21 mouse cellular contexts compared by ENCODE assay signal in the genomic region with DNA sequence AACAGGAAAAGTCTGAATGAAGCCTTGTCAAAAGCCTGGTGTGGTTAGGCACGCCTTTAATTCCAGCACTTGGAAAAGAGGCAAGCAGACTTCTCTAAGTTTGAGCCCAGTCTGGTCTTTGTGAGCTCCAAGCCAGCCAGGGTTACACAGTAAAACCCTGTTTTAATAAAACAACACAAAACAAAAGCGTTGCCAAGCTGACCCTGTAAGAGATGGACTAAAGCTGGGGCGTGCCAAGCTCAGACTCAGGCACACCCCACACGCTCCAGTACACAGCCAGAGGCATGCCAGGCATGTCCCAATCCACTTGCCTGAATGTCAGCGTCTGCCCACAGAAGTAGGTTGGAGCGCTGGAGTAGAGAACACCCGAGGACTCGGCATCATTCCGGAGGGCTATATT. TPM values are rescaled to one million over a fixed set of nuclear protein-coding genes. Genes with fewer than 3 reads are reported as not detected.
DNase-seq lines count a peak whose midpoint lies in the region; ATAC-seq and TF ChIP-seq lines count a peak whose summit lies in the region.
"Had no signal": no experiment of that assay in that cellular context is flagged by ENCODE, and none has a peak within 500 bp of the region (broad histone marks: within the 10 kb centered on the region; RNA-seq: fewer than 3 reads in every experiment).

No protein-coding gene starts in this region.

- no peak for TF ChIP-seq CTCF in ES-Bruce4 (IDR thresholded peaks at IDR 0.05; ENCODE audit: low read depth, low read length)
- no peak for TF ChIP-seq CTCF in lung, adult 2 months (IDR thresholded peaks at IDR 0.05; ENCODE audit: insufficient read depth, low read length)

- peaks cover 87% of the 10 kb centered on the region for H3K36me3 ChIP-seq in heart, embryonic 13.5 days
- peaks cover 27% of the 10 kb centered on the region for H3K36me3 ChIP-seq in heart, embryonic 11.5 days (ENCODE audit: control insufficient read depth, insufficient read depth, low read length)
- H3K36me3 ChIP-seq in ES-Bruce4 (ENCODE audit: control insufficient read depth, insufficient read depth, low read length, poor library complexity, severe bottlenecking), result peaks cover 67% of the 10 kb centered on the region

- no peak overlapping the region for H3K9ac ChIP-seq in heart, embryonic 13.5 days
- H3K9ac ChIP-seq in heart, embryonic 11.5 days (ENCODE audit: low read depth, low read length), result no peak overlapping the region
- no peak overlapping the region for H3K9ac ChIP-seq in ES-Bruce4 (ENCODE audit: low read depth, poor library complexity, severe bottlenecking)
- H3K9ac ChIP-seq: embryonic facial prominence, embryonic 13.5 days; forebrain, postnatal 0 days; hindbrain, embryonic 15.5 days; limb, embryonic 12.5 days; liver, embryonic 13.5 days; midbrain, embryonic 13.5 days had no signal

- peak; percentile 33 to 64 for DNase-seq in kidney, adult 8-10 months
- DNase-seq in lung, adult 2 months, result peak; percentile 45
- no peak for DNase-seq in adrenal gland, postnatal 25 days
- no peak for DNase-seq in urinary bladder, postnatal 4 days (ENCODE audit: low spot score in 2 of 2)
- DNase-seq in ovary, adult 18-20 months (ENCODE audit: low spot score), result no peak
- DNase-seq: adrenal gland, postnatal 14 days; forebrain, postnatal 0 days; gastrocnemius, adult 2 months; layer of hippocampus, adult 9-11 months; liver, embryonic 13.5 days; thymus, postnatal 4 days had no signal

- no peaks in the 10 kb centered on the region for H3K27me3 ChIP-seq in heart, embryonic 13.5 days (replicated peaks)
- H3K27me3 ChIP-seq in heart, embryonic 11.5 days (ENCODE audit: control insufficient read depth, insufficient read depth, low read length), result no peaks in the 10 kb centered on the region
- H3K27me3 ChIP-seq in ES-Bruce4 (ENCODE audit: control insufficient read depth, insufficient read depth, low read length, poor library complexity, severe bottlenecking), result no peaks in the 10 kb centered on the region
- H3K27me3 ChIP-seq: embryonic facial prominence, embryonic 13.5 days; hindbrain, embryonic 15.5 days; limb, embryonic 12.5 days; liver, embryonic 13.5 days; midbrain, embryonic 13.5 days had no signal

- H3K4me2 ChIP-seq in heart, embryonic 13.5 days, result no peak overlapping the region
- H3K4me2 ChIP-seq in heart, embryonic 11.5 days, result no peak overlapping the region
- H3K4me2 ChIP-seq: embryonic facial prominence, embryonic 13.5 days; hindbrain, embryonic 15.5 days; limb, embryonic 12.5 days; liver, embryonic 13.5 days; midbrain, embryonic 13.5 days had no signal

- peak overlapping the region; percentile 20; the same call in 1 of the 2 replicates for H3K27ac ChIP-seq in heart, embryonic 13.5 days (replicated peaks)
- no peak overlapping the region for H3K27ac ChIP-seq in heart, embryonic 11.5 days (ENCODE audit: low read depth, low read length)
- peak overlapping the region; percentile 14 for H3K27ac ChIP-seq in ES-Bruce4 (ENCODE audit: insufficient read depth, low read length)
- H3K27ac ChIP-seq: embryonic facial prominence, embryonic 13.5 days; gastrocnemius, adult 2 months; heart, adult 2 months; hindbrain, embryonic 15.5 days; limb, embryonic 12.5 days; liver, embryonic 13.5 days; macrophage; midbrain, embryonic 13.5 days had no signal

- WGBS in heart, embryonic 13.5 days, result 74% methylated on average over 9 of the region's 9 CpGs
- WGBS in heart, embryonic 11.5 days (ENCODE audit: insufficient replicate concordance), result 87% methylated on average over 9 of the region's 9 CpGs
- 68% methylated on average over 9 of the region's 9 CpGs for WGBS in lung, adult 2 months

- peaks cover 28% of the 10 kb centered on the region for H3K4me1 ChIP-seq in heart, embryonic 13.5 days
- peaks cover 8% of the 10 kb centered on the region; the same call in 1 of the 2 replicates for H3K4me1 ChIP-seq in heart, embryonic 11.5 days (ENCODE audit: control insufficient read depth, insufficient read depth, low read length)
- peaks cover 1% of the 10 kb centered on the region for H3K4me1 ChIP-seq in ES-Bruce4 (ENCODE audit: control insufficient read depth, insufficient read depth, low read length)
- H3K4me1 ChIP-seq in lung, adult 2 months (ENCODE audit: control insufficient read depth, insufficient read depth, low read length), result peaks cover 3% of the 10 kb centered on the region; the same call in 1 of the 2 replicates
- H3K4me1 ChIP-seq: hindbrain, embryonic 15.5 days; limb, embryonic 12.5 days; liver, embryonic 13.5 days; midbrain, embryonic 13.5 days had no signal

- H3K4me3 ChIP-seq in heart, embryonic 13.5 days, result no peak overlapping the region
- no peak overlapping the region for H3K4me3 ChIP-seq in heart, embryonic 11.5 days (ENCODE audit: low read depth, low read length)
- no peak overlapping the region for H3K4me3 ChIP-seq in ES-Bruce4 (ENCODE audit: low read depth, low read length)
- no peak overlapping the region for H3K4me3 ChIP-seq in lung, adult 2 months (replicated peaks; ENCODE audit: extremely low read depth, low read depth, low read length)
- H3K4me3 ChIP-seq: embryonic facial prominence, embryonic 13.5 days; gastrocnemius, adult 2 months; heart, adult 2 months; hindbrain, embryonic 15.5 days; limb, embryonic 12.5 days; liver, embryonic 13.5 days; midbrain, embryonic 13.5 days had no signal

- H3K9me3 ChIP-seq in heart, embryonic 13.5 days, result no peaks in the 10 kb centered on the region
- no peaks in the 10 kb centered on the region for H3K9me3 ChIP-seq in heart, embryonic 11.5 days (replicated peaks; ENCODE audit: control insufficient read depth, low read length)
- H3K9me3 ChIP-seq in ES-Bruce4 (replicated peaks; ENCODE audit: control insufficient read depth, insufficient read depth, low read length, poor library complexity, severe bottlenecking), result no peaks in the 10 kb centered on the region
- H3K9me3 ChIP-seq: embryonic facial prominence, embryonic 13.5 days; hindbrain, embryonic 15.5 days; limb, embryonic 12.5 days; liver, embryonic 13.5 days; midbrain, embryonic 13.5 days had no signal

- TF ChIP-seq EP300 in ES-Bruce4 (IDR thresholded peaks at IDR 0.05; ENCODE audit: insufficient read depth, low read depth, low read length), result no peak

- TF ChIP-seq POLR2A in ES-Bruce4 (IDR thresholded peaks at IDR 0.05; ENCODE audit: insufficient read depth, low read length), result no peak
- no peak for TF ChIP-seq POLR2A in lung, adult 2 months (IDR thresholded peaks at IDR 0.05; ENCODE audit: borderline replicate concordance, extremely low read depth, low read depth, low read length)

- no peak for ATAC-seq in heart, embryonic 13.5 days (ENCODE audit: extremely low read depth, insufficient number of reproducible peaks, low FRiP score, low TSS enrichment)
- no peak for ATAC-seq in heart, embryonic 11.5 days (replicated peaks; ENCODE audit: insufficient number of reproducible peaks, low FRiP score, low TSS enrichment)
- ATAC-seq: forebrain, postnatal 0 days; intestine, embryonic 16.5 days; midbrain, embryonic 13.5 days had no signal

RNA-seq across cellular contexts. Expression of gene Crlf3, which starts 24.6 kb away (rescaled TPM):
- polyA plus RNA-seq in heart, embryonic 13.5 days (2015; fragmentation: Nextera tagmentation; extraction: Ambion mirVana), result 30.2 and 35.1 TPM in 2 replicates
- polyA plus RNA-seq in heart, embryonic 11.5 days (2014; fragmentation: Nextera tagmentation; extraction: Ambion mirVana), result 41.3 and 45.1 TPM in 2 replicates
- 50.9 and 59.1 TPM in 2 replicates for polyA plus RNA-seq in ES-Bruce4 (2011; ENCODE audit: insufficient read depth, insufficient read length, low read depth, missing spikeins)
- 19.2 and 26.0 TPM in 2 replicates for polyA plus RNA-seq in lung, adult 2 months (2012; rRNA removed)
- 13.6 and 18.2 TPM in 2 replicates for total RNA-seq in adrenal gland, postnatal 25 days (2021)

RNA-seq across cellular contexts. Expression of gene Atad5, which starts 33.1 kb away (rescaled TPM):
- 5.5 and 5.7 TPM in 2 replicates for polyA plus RNA-seq in heart, embryonic 13.5 days (2015; fragmentation: Nextera tagmentation; extraction: Ambion mirVana)
- 8.1 and 8.9 TPM in 2 replicates for polyA plus RNA-seq in heart, embryonic 11.5 days (2014; fragmentation: Nextera tagmentation; extraction: Ambion mirVana)
- 25.0 and 26.6 TPM in 2 replicates for polyA plus RNA-seq in ES-Bruce4 (2011; ENCODE audit: insufficient read depth, insufficient read length, low read depth, missing spikeins)
- 0.25 and 0.44 TPM in 2 replicates for polyA plus RNA-seq in lung, adult 2 months (2012; rRNA removed)
- 4.2 and 4.5 TPM in 2 replicates for total RNA-seq in adrenal gland, postnatal 25 days (2021)

Comparison
In these comparisons a context has a peak if more than half of its experiments do, and no peak if none do; other contexts are left out.
1. DNase-seq: peak in kidney, adult 8-10 months (2 of 2) and lung, adult 2 months (single experiment); none in adrenal gland, postnatal 25 days (single experiment), urinary bladder, postnatal 4 days (0 of 2) and ovary, adult 18-20 months (single experiment).